Mouse (Mus musculus): Measurements from ENCODE around the gene Pnmal1. TPM values are rescaled to one million over a fixed set of nuclear protein-coding genes. Genes with fewer than 3 reads are reported as not detected.

The Pnmal1 gene
- total and polyA plus RNA-seq, 2 experiments from 2014 or later, result 61.5 to 64.8 TPM

DNA sequence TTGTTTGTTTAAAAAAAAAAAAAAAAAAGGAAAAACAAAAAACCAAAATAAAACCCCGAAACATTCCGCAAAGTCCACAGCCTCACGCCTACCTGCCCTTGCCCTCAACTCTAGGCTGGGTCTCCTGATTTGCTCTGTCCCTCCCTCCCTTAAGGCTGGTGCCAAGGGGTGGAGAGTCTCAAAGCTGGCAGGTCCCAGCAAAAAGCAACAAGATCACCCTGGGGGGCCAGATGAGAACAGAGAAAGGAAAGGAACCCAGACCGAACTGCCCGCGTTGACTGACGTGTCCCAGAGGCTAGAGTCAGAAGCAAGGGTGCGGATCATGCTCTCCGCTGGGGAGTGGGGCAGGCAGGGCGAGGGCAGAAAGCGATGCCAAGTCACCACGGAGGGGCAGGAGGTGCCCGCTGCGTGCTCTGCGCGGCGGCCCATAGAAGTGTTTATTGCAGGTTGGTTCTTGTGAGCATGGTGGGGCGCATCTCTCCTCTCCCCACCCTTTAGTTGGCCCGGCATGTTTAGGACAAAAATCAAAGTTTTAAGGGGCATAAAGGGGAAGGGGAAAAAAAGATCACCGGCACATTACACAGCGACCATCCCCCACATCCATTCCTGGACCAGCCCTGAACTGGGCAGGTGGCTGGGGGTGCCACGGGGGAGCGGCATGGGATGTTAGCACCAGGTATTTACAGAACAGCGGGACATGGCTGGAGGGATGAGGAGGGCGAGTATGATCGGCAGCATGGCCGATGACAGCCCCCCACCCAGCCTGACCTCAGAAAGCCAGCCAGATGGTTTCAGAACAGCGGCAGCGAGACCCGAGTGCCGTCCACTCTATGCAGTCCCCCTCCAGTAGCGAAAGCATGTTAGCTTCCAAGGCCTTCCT lies 43.8 kb upstream of the Pnmal1 start:
- Histone ChIP-seq H3K36me3 (ENCODE audit: insufficient read depth) (peaks cover 65% of the 10 kb centered on the region), H3K27me3 (ENCODE audit: insufficient read depth, low read length) (no peaks in the 10 kb centered on the region), H3K4me2 (ENCODE audit: low read depth) (no peak overlapping the region), H3K27ac (ENCODE audit: low read depth, low read length) (no peak overlapping the region), H3K4me3 (ENCODE audit: low read depth, low read length) (no peak overlapping the region), H3K4me1 (ENCODE audit: insufficient read depth) (peaks cover 10% of the 10 kb centered on the region), H3K9me3 (ENCODE audit: low read length) (no peaks in the 10 kb centered on the region), H3K9ac (no peak overlapping the region)
- TF ChIP-seq CTCF (IDR thresholded peaks at IDR 0.05; ENCODE audit: low read depth), result no peak
- DNase-seq, result no peak
- no peak for ATAC-seq
- 89% methylated on average over 32 of the region's 32 CpGs for WGBS

DNA sequence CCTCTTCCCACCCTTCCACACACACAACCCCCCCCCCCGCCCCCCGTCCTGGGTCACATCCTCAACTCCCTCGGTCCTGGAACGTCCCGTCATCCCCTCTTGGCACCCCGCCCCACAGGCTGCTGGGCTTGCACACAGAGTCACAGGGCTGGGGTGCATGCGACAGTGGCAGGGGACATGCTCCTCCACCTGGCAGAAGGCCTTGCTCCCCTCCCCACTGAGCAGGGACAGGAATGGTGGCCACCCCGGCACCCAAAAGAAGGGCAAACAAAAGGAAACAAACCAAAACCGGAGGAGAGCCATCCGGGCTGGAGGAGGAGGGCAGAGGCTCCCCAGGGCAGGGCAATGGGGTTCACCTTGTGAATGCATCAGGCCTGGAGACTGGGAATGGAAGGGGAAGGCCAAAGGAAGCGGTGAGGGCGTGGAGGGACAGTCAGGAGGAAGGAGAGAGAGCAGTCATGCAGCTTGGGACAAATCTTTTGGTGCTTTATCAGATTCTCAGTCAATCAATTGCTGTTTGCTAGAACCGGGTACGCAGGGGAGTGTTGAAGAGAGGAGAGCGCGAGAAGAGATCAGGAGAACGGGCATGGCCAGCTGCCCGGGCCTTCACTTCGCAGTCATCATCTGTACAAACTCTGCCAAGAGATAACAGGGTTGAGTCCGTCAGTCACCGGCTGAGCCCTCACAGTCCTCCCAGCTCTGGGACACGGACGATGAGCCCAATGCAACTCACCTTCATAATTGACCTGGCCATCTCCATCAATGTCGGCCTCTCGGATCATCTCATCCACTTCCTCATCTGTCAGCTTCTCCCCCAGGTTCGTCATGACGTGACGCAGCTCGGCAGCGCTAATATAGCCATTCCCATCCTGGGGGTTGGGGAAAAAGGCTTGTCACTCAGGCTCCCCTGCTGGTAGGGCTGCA lies 42.9 kb upstream of the Pnmal1 start:
- Histone ChIP-seq H3K27ac (ENCODE audit: low read depth, low read length) (no peak overlapping the region), H3K36me3 (ENCODE audit: insufficient read depth) (peaks cover 65% of the 10 kb centered on the region)

DNA sequence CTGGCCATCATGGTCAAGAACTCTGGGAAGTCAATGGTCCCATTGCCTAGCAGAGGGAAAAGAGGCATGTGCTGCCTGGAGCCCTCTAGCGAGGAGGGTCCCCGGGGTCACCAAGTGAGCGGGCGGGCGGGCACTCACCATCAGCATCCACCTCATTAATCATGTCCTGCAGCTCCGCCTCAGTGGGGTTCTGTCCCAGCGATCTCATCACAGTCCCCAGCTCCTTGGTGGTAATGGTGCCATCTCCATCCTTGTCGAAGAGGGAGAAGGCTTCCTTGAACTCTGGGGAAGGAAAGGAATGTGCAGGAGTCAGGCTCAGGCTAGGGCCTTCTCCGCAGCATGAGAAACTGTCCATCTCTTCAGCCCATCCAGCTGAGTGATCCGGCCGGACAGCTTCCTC lies 42.0 kb upstream of the Pnmal1 start:
- no peak for TF ChIP-seq CTCF (IDR thresholded peaks at IDR 0.05; ENCODE audit: low read depth)
- Histone ChIP-seq H3K4me2 (ENCODE audit: low read depth) (no peak overlapping the region), H3K36me3 (ENCODE audit: insufficient read depth) (peaks cover 65% of the 10 kb centered on the region), H3K4me3 (ENCODE audit: low read depth, low read length) (no peak overlapping the region), H3K9ac (no peak overlapping the region), H3K9me3 (ENCODE audit: low read length) (no peaks in the 10 kb centered on the region), H3K4me1 (ENCODE audit: insufficient read depth) (peaks cover 16% of the 10 kb centered on the region), H3K27me3 (ENCODE audit: insufficient read depth, low read length) (no peaks in the 10 kb centered on the region), H3K27ac (ENCODE audit: low read depth, low read length) (no peak overlapping the region)
- DNase-seq (no peak), ATAC-seq (no peak)
- WGBS, result 90% methylated on average over 11 of the region's 11 CpGs

More for the DNA sequence above, 42.9 kb upstream of the Pnmal1 start:
- Histone ChIP-seq H3K27me3 (ENCODE audit: insufficient read depth, low read length) (no peaks in the 10 kb centered on the region), H3K9ac (no peak overlapping the region), H3K4me2 (ENCODE audit: low read depth) (no peak overlapping the region), H3K4me1 (ENCODE audit: insufficient read depth) (peaks cover 16% of the 10 kb centered on the region), H3K4me3 (ENCODE audit: low read depth, low read length) (no peak overlapping the region), H3K9me3 (ENCODE audit: low read length) (no peaks in the 10 kb centered on the region)
- 81% methylated on average over 30 of the region's 30 CpGs for WGBS
- peak; percentile 10; the same call in 1 of the 2 replicates for TF ChIP-seq CTCF (IDR thresholded peaks at IDR 0.05; ENCODE audit: low read depth)
- no peak for ATAC-seq
- no peak for DNase-seq

DNA sequence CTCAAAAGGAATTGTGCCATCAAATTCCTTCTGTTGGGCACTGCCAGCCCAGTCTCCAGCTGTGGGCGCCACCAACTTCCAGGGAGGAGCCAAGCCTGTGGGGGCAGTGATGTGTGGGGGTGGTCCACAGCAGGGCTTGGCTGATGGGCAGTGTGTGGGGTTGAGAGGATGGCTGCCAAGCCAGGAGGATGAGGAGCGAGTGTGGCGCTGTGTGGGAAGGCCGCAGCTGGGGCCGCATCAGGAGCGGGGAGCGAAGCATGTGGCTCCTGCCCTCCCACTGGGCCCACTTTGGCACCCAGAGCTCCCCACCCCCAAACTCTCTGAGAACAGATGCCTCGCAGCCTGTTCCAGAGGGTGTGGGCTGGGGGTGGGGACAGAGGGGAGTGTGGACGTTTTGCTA lies 41.5 kb upstream of the Pnmal1 start:
- H3K4me2 ChIP-seq (ENCODE audit: low read depth), result no peak overlapping the region
- H3K27me3 ChIP-seq (ENCODE audit: insufficient read depth, low read length), result no peaks in the 10 kb centered on the region
- no peak for DNase-seq
- no peak overlapping the region for H3K4me3 ChIP-seq (ENCODE audit: low read depth, low read length)
- ATAC-seq, result no peak
- H3K36me3 ChIP-seq (ENCODE audit: insufficient read depth), result peaks cover 65% of the 10 kb centered on the region
- H3K9ac ChIP-seq, result no peak overlapping the region
- no peaks in the 10 kb centered on the region for H3K9me3 ChIP-seq (ENCODE audit: low read length)
- peaks cover 16% of the 10 kb centered on the region for H3K4me1 ChIP-seq (ENCODE audit: insufficient read depth)
- H3K27ac ChIP-seq (ENCODE audit: low read depth, low read length), result no peak overlapping the region
- TF ChIP-seq CTCF (IDR thresholded peaks at IDR 0.05; ENCODE audit: low read depth), result no peak
- 65% methylated on average over 9 of the region's 9 CpGs for WGBS

DNA sequence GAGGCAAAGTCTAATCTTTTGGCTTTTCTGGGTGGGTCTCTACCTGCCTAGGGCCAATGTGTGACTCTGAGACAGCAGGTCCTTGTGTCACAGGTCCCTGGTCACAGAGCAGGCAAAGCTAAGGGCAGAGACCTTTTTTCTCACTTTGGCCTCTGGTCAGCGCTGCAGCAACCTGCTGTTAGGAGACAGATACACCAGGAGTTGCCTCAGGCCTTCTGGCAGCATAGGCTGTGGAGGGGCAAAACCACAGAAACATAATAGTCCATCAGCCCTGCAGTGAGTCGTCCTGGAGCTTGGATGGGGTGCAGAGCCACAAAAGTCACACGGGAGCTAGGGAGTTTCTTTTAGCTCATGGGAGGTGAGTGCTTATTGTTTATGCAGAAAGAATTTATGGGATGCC lies 40.8 kb upstream of the Pnmal1 start:
- 83% methylated on average over 3 of the region's 3 CpGs for WGBS
- no peak for TF ChIP-seq CTCF (IDR thresholded peaks at IDR 0.05; ENCODE audit: low read depth)
- Histone ChIP-seq H3K4me1 (ENCODE audit: insufficient read depth) (peaks cover 16% of the 10 kb centered on the region), H3K27me3 (ENCODE audit: insufficient read depth, low read length) (no peaks in the 10 kb centered on the region), H3K9me3 (ENCODE audit: low read length) (no peaks in the 10 kb centered on the region), H3K4me2 (ENCODE audit: low read depth) (no peak overlapping the region), H3K27ac (ENCODE audit: low read depth, low read length) (no peak overlapping the region), H3K36me3 (ENCODE audit: insufficient read depth) (peaks cover 62% of the 10 kb centered on the region), H3K4me3 (ENCODE audit: low read depth, low read length) (no peak overlapping the region), H3K9ac (no peak overlapping the region)
- ATAC-seq (no peak), DNase-seq (no peak)

DNA sequence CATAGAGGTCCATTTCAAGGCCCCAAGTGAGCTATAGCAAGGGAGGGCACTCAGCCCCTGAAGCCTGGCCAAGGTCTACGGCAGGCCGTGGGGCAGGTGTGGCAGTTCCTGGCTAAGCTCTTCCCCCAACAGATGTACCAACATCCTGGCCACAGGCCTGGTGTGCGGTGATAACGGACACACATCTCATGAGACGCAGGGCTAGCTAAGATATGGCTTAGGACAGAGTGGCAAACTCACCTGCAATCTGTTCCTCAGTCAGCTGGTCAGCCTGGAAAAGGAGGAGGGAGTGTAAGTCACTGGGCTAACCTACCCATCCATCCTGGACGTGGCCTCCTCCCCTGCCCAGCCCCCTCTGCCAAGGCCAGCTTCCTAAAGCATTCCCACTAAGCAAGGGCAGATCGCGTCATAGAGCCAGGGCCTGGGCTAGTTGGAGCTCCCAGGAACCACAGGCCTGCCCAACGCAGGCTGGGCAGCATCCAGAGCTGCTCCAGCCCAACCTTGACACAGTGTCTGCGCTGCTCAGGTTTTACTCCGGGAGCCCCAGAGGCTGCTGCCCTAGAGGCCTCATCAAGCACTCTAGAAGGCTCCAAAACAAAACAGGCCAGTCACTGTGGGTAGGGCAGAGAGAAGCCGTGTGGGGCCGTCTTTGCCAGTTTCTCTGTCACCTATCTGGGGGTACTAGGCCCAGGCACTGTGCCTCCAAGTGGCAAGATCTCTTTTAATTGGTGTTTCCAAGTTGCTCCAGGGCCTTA lies 39.9 kb upstream of the Pnmal1 start:
- peaks cover 53% of the 10 kb centered on the region for H3K36me3 ChIP-seq (ENCODE audit: insufficient read depth)

More for the DNA sequence above, 39.9 kb upstream of the Pnmal1 start:
- Histone ChIP-seq H3K4me3 (ENCODE audit: low read depth, low read length) (peak overlapping the region; percentile 1; the same call in 1 of the 2 replicates), H3K27me3 (ENCODE audit: insufficient read depth, low read length) (no peaks in the 10 kb centered on the region), H3K27ac (ENCODE audit: low read depth, low read length) (no peak overlapping the region), H3K9me3 (ENCODE audit: low read length) (no peaks in the 10 kb centered on the region), H3K4me2 (ENCODE audit: low read depth) (peak overlapping the region; percentile 92), H3K4me1 (ENCODE audit: insufficient read depth) (peaks cover 16% of the 10 kb centered on the region), H3K9ac (peak overlapping the region; percentile 19)
- ATAC-seq (no peak), DNase-seq (no peak)
- WGBS, result 76% methylated on average over 13 of the region's 13 CpGs
- no peak for TF ChIP-seq CTCF (IDR thresholded peaks at IDR 0.05; ENCODE audit: low read depth)

Data from forebrain, postnatal 0 days (tissue).